Mouse (Mus musculus): ENCODE results near the gene Poc5. TPM values are rescaled to one million over a fixed set of nuclear protein-coding genes. Genes with fewer than 3 reads are reported as not detected.

Poc5 gene
- polyA plus RNA-seq (2016; fragmentation: Nextera tagmentation; extraction: Ambion mirVana) = 17.8 and 18.8 TPM in 2 replicates

- under 1% methylated on average over 44 of the region's 44 CpGs for WGBS
- no peaks in the 10 kb centered on the region for H3K27me3 ChIP-seq (ENCODE audit: low read depth, poor library complexity, severe bottlenecking)
Observed at GRCm38 (mm10) chr13:96388042-96388888, at the start of gene Poc5. Poc5 (plus strand) TSS chr13:96388294.

GRCm38 (mm10) chr13:96341461-96341860 is 46.6 kb upstream of the Poc5 start:
- WGBS = 75% methylated on average over 3 of the region's 3 CpGs
- H3K27me3 ChIP-seq (ENCODE audit: low read depth, poor library complexity, severe bottlenecking) = no peaks in the 10 kb centered on the region
- no peak for DNase-seq (ENCODE audit: low spot score)
- no peak overlapping the region for H3K4me3 ChIP-seq
- H3K9me3 ChIP-seq (replicated peaks) = no peaks in the 10 kb centered on the region
- no peak overlapping the region for H3K27ac ChIP-seq
- H3K4me1 ChIP-seq = no peaks in the 10 kb centered on the region
- H3K36me3 ChIP-seq = no peaks in the 10 kb centered on the region

More at GRCm38 (mm10) chr13:96388042-96388888, at the start of gene Poc5:
- H3K4me1 ChIP-seq = peaks cover 11% of the 10 kb centered on the region
- H3K36me3 ChIP-seq = peaks cover 32% of the 10 kb centered on the region
- no peaks in the 10 kb centered on the region for H3K9me3 ChIP-seq (replicated peaks)
- H3K27ac ChIP-seq = peak within 1 kb of the TSS; percentile 83
- peak within 1 kb of the TSS; percentile 85 for H3K4me3 ChIP-seq
- DNase-seq (ENCODE audit: low spot score) = peak; percentile 96

GRCm38 (mm10) chr13:96344778-96345177 is 43.3 kb upstream of the Poc5 start:
- Histone ChIP-seq H3K27ac (no peak overlapping the region), H3K4me3 (no peak overlapping the region), H3K36me3 (no peaks in the 10 kb centered on the region), H3K27me3 (ENCODE audit: low read depth, poor library complexity, severe bottlenecking) (no peaks in the 10 kb centered on the region), H3K9me3 (replicated peaks) (no peaks in the 10 kb centered on the region), H3K4me1 (no peaks in the 10 kb centered on the region)
- 89% methylated on average over 6 of the region's 6 CpGs for WGBS
- no peak for DNase-seq (ENCODE audit: low spot score)

- WGBS = 39% methylated on average over 3 of the region's 3 CpGs
- DNase-seq (ENCODE audit: low spot score) = no peak
Observed at GRCm38 (mm10) chr13:96346581-96346980, 41.5 kb upstream of the Poc5 start.

GRCm38 (mm10) chr13:96350207-96350606 is 37.9 kb upstream of the Poc5 start:
- no peak overlapping the region for H3K27ac ChIP-seq
- H3K36me3 ChIP-seq = no peaks in the 10 kb centered on the region
- 92% methylated on average over 6 of the region's 6 CpGs for WGBS

More at GRCm38 (mm10) chr13:96346581-96346980, 41.5 kb upstream of the Poc5 start:
- Histone ChIP-seq H3K4me3 (no peak overlapping the region), H3K27me3 (ENCODE audit: low read depth, poor library complexity, severe bottlenecking) (no peaks in the 10 kb centered on the region), H3K27ac (no peak overlapping the region), H3K9me3 (replicated peaks) (no peaks in the 10 kb centered on the region), H3K36me3 (no peaks in the 10 kb centered on the region), H3K4me1 (no peaks in the 10 kb centered on the region)

GRCm38 (mm10) chr13:96351264-96351663 is 36.8 kb upstream of the Poc5 start:
- Histone ChIP-seq H3K4me3 (no peak overlapping the region), H3K4me1 (no peaks in the 10 kb centered on the region), H3K9me3 (replicated peaks) (no peaks in the 10 kb centered on the region), H3K36me3 (no peaks in the 10 kb centered on the region), H3K27ac (no peak overlapping the region), H3K27me3 (ENCODE audit: low read depth, poor library complexity, severe bottlenecking) (no peaks in the 10 kb centered on the region)
- 91% methylated on average over 12 of the region's 12 CpGs for WGBS
- DNase-seq (ENCODE audit: low spot score) = no peak

More at GRCm38 (mm10) chr13:96350207-96350606, 37.9 kb upstream of the Poc5 start:
- Histone ChIP-seq H3K4me3 (no peak overlapping the region), H3K9me3 (replicated peaks) (no peaks in the 10 kb centered on the region), H3K4me1 (no peaks in the 10 kb centered on the region), H3K27me3 (ENCODE audit: low read depth, poor library complexity, severe bottlenecking) (no peaks in the 10 kb centered on the region)
- no peak for DNase-seq (ENCODE audit: low spot score)

GRCm38 (mm10) chr13:96375519-96375918 is 12.6 kb upstream of the Poc5 start:
- Histone ChIP-seq H3K9me3 (replicated peaks) (no peaks in the 10 kb centered on the region), H3K4me1 (no peaks in the 10 kb centered on the region), H3K4me3 (no peak overlapping the region), H3K36me3 (no peaks in the 10 kb centered on the region), H3K27ac (no peak overlapping the region), H3K27me3 (ENCODE audit: low read depth, poor library complexity, severe bottlenecking) (no peaks in the 10 kb centered on the region)
- 10% methylated on average over 2 of the region's 2 CpGs for WGBS
- DNase-seq (ENCODE audit: low spot score) = no peak

GRCm38 (mm10) chr13:96376871-96377270 is 11.2 kb upstream of the Poc5 start:
- 94% methylated on average over 18 of the region's 18 CpGs for WGBS
- H3K4me3 ChIP-seq = no peak overlapping the region
- H3K36me3 ChIP-seq = no peaks in the 10 kb centered on the region
- no peak overlapping the region for H3K27ac ChIP-seq
- H3K27me3 ChIP-seq (ENCODE audit: low read depth, poor library complexity, severe bottlenecking) = no peaks in the 10 kb centered on the region
- DNase-seq (ENCODE audit: low spot score) = no peak
- no peaks in the 10 kb centered on the region for H3K9me3 ChIP-seq (replicated peaks)
- H3K4me1 ChIP-seq = no peaks in the 10 kb centered on the region

- no peaks in the 10 kb centered on the region for H3K9me3 ChIP-seq (replicated peaks)
- DNase-seq (ENCODE audit: low spot score) = no peak
- H3K27ac ChIP-seq = no peak overlapping the region
- 72% methylated on average over 4 of the region's 4 CpGs for WGBS
- H3K4me3 ChIP-seq = no peak overlapping the region
- H3K4me1 ChIP-seq = no peaks in the 10 kb centered on the region
- H3K36me3 ChIP-seq = no peaks in the 10 kb centered on the region
- H3K27me3 ChIP-seq (ENCODE audit: low read depth, poor library complexity, severe bottlenecking) = no peaks in the 10 kb centered on the region
Observed at GRCm38 (mm10) chr13:96377883-96378282, 10.2 kb upstream of the Poc5 start.

GRCm38 (mm10) chr13:96389301-96389700 is 1.2 kb downstream of the Poc5 start:
- no peak for DNase-seq (ENCODE audit: low spot score)
- H3K4me3 ChIP-seq = peak overlapping the region; percentile 85
- H3K36me3 ChIP-seq = peaks cover 42% of the 10 kb centered on the region
- H3K4me1 ChIP-seq = peaks cover 11% of the 10 kb centered on the region
- no peaks in the 10 kb centered on the region for H3K9me3 ChIP-seq (replicated peaks)
- no peaks in the 10 kb centered on the region for H3K27me3 ChIP-seq (ENCODE audit: low read depth, poor library complexity, severe bottlenecking)
- H3K27ac ChIP-seq = no peak overlapping the region
- 26% methylated on average over 2 of the region's 2 CpGs for WGBS

GRCm38 (mm10) chr13:96401251-96401650 is 13.2 kb downstream of the Poc5 start:
- no peak for DNase-seq (ENCODE audit: low spot score)
- H3K4me1 ChIP-seq = no peaks in the 10 kb centered on the region
- 90% methylated on average over 5 of the region's 5 CpGs for WGBS

GRCm38 (mm10) chr13:96405518-96405917 is 17.4 kb downstream of the Poc5 start:
- 98% methylated on average over 2 of the region's 2 CpGs for WGBS
- Histone ChIP-seq H3K27me3 (ENCODE audit: low read depth, poor library complexity, severe bottlenecking) (no peaks in the 10 kb centered on the region), H3K36me3 (peaks cover 87% of the 10 kb centered on the region), H3K4me1 (no peaks in the 10 kb centered on the region), H3K27ac (no peak overlapping the region), H3K9me3 (replicated peaks) (no peaks in the 10 kb centered on the region), H3K4me3 (no peak overlapping the region)
- no peak for DNase-seq (ENCODE audit: low spot score)

More at GRCm38 (mm10) chr13:96401251-96401650, 13.2 kb downstream of the Poc5 start:
- Histone ChIP-seq H3K4me3 (no peak overlapping the region), H3K27ac (no peak overlapping the region), H3K36me3 (peaks cover 98% of the 10 kb centered on the region), H3K9me3 (replicated peaks) (no peaks in the 10 kb centered on the region), H3K27me3 (ENCODE audit: low read depth, poor library complexity, severe bottlenecking) (no peaks in the 10 kb centered on the region)

GRCm38 (mm10) chr13:96407040-96407439 is 18.9 kb downstream of the Poc5 start:
- 84% methylated on average over 4 of the region's 4 CpGs for WGBS
- Histone ChIP-seq H3K4me1 (no peaks in the 10 kb centered on the region), H3K36me3 (peaks cover 86% of the 10 kb centered on the region), H3K27ac (no peak overlapping the region), H3K27me3 (ENCODE audit: low read depth, poor library complexity, severe bottlenecking) (no peaks in the 10 kb centered on the region), H3K4me3 (no peak overlapping the region), H3K9me3 (replicated peaks) (no peaks in the 10 kb centered on the region)
- no peak for DNase-seq (ENCODE audit: low spot score)
